Mouse (Mus musculus) left cerebral cortex, postnatal 14 days (tissue): Measurements from ENCODE around the gene Cend1. TPM values are rescaled to one million over a fixed set of nuclear protein-coding genes. Genes with fewer than 3 reads are reported as not detected.
"Not testable (repeated sequence)": the region's sequence is repeated elsewhere in the genome, so short reads cannot be mapped to it uniquely, and the experiment has no call there.

Experiments used
- DNase-seq, 2 experiments: peaks; one replicate each; pipeline ENCODE4 v3.0.0; 2021 to 2022; ENCODE audit warnings: low spot score in 2 of 2, mixed read lengths in 1 of 2
- intact Hi-C: fragments of 180-260 bp; cut with DNase I; formaldehyde crosslinking; loops from one replicate; pipeline ENCODE4 v1.15.1; 2025
- total RNA-seq, 2 experiments: library from RNA; stranded (reverse); gene quantifications; 2 replicates each; pipeline ENCODE4 v1.2.3; 2021

The Cend1 gene
- total RNA-seq, 2 experiments from 2014 or later: 338 to 362 TPM

- DNase-seq: no peak
Measured at GRCm38 (mm10) chr7:141451928-141452327, 22.6 kb upstream of the Cend1 start.

GRCm38 (mm10) chr7:141447110-141447991 lies 18.1 kb upstream of the Cend1 start, which contains the start of gene Rplp2:
TSS of gene Rplp2 (plus strand) at chr7:141447370.
- intact Hi-C loops: no loop called here
- DNase-seq: peak; percentile 93 to 94

More at GRCm38 (mm10) chr7:141451928-141452327, 22.6 kb upstream of the Cend1 start:
- intact Hi-C loops: no loop called here

- DNase-seq, intact Hi-C loops: not testable (repeated sequence)
Measured at GRCm38 (mm10) chr7:141446374-141446773, 17.1 kb upstream of the Cend1 start.

GRCm38 (mm10) chr7:141443828-141444237 lies 14.5 kb upstream of the Cend1 start, which contains the start of gene Pidd1:
TSS of gene Pidd1 (minus strand) at chr7:141444025.
- DNase-seq: no peak
- intact Hi-C loops: no loop called here

GRCm38 (mm10) chr7:141443081-141443821 lies 14.0 kb upstream of the Cend1 start:
- intact Hi-C loops: no loop called here
- DNase-seq: no peak

- intact Hi-C loops: no loop called here
- DNase-seq: no peak
Measured at GRCm38 (mm10) chr7:141442199-141442598, 12.9 kb upstream of the Cend1 start.

GRCm38 (mm10) chr7:141441460-141441859 lies 12.2 kb upstream of the Cend1 start:
- no peak for DNase-seq
- intact Hi-C loops: no loop called here

GRCm38 (mm10) chr7:141440613-141441012 lies 11.3 kb upstream of the Cend1 start:
- intact Hi-C loops: no loop called here
- DNase-seq: peak; percentile 61 to 66

GRCm38 (mm10) chr7:141439811-141440210 lies 10.5 kb upstream of the Cend1 start:
- intact Hi-C loops: no loop called here
- no peak for DNase-seq

- DNase-seq: no peak
- intact Hi-C loops: no loop called here
Measured at GRCm38 (mm10) chr7:141439140-141439679, 9.9 kb upstream of the Cend1 start.

GRCm38 (mm10) chr7:141438201-141438968 lies 9.1 kb upstream of the Cend1 start:
- no peak for DNase-seq
- intact Hi-C loops: no loop called here

GRCm38 (mm10) chr7:141437178-141438120 lies 8.2 kb upstream of the Cend1 start, which contains the start of gene Slc25a22:
TSS of gene Slc25a22 (minus strand) at chr7:141437892.
- intact Hi-C loops: no loop called here
- DNase-seq: peak; percentile 82 to 86

- intact Hi-C loops: no loop called here
- DNase-seq: no peak
Measured at GRCm38 (mm10) chr7:141436523-141436892, 7.2 kb upstream of the Cend1 start.

GRCm38 (mm10) chr7:141435856-141436522 lies 6.7 kb upstream of the Cend1 start:
- intact Hi-C loops: no loop called here
- no peak for DNase-seq

- intact Hi-C loops: no loop called here
- peak; percentile 58 to 64 for DNase-seq
Measured at GRCm38 (mm10) chr7:141435129-141435855, 6.0 kb upstream of the Cend1 start.

GRCm38 (mm10) chr7:141434464-141434863 lies 5.2 kb upstream of the Cend1 start:
- intact Hi-C loops: no loop called here

More at GRCm38 (mm10) chr7:141434464-141434863, 5.2 kb upstream of the Cend1 start:
- peak; percentile 74 to 80 for DNase-seq
